Mouse (Mus musculus) layer of hippocampus, adult 11-12 months (tissue): Measurements from ENCODE around the gene Spic.

Experiments
- DNase-seq: peaks from one replicate; pipeline ENCODE4 v3.0.0; 2022; ENCODE audit warnings: low spot score

Spic gene

GRCm38 (mm10) chr10:88645448-88645847 lies 39.4 kb downstream of the Spic start:
- DNase-seq, result no peak

DNA sequence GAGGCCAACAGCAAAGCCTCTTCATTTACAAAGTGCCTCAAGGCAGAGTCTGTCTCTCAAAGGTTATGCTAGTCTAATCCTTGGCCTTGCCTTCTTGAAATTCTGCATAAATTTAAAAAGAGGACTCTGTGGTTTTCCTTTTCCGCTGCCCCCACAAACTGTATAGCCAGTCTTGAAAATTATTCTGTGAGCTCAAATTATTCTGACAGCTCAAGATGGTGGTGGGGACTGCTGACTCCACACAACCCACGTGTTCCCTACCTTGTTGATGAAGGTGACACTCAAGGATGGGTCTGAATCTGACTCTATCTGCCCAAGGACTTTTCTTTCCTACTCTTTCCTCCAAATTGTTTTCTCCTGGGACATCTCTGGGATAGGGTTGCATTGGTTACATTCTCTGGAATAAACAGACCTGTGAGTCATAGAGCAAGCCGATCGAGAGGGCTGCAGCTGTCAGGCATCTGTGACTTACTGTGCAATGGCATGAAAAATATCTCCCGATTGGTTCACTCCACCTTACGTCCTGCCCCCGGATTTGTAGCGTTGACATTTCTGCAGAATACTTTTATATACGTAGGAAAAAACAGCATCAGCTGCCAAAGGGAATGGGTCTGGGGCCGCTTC lies 53.4 kb downstream of the Spic start:
- DNase-seq, result no peak

DNA sequence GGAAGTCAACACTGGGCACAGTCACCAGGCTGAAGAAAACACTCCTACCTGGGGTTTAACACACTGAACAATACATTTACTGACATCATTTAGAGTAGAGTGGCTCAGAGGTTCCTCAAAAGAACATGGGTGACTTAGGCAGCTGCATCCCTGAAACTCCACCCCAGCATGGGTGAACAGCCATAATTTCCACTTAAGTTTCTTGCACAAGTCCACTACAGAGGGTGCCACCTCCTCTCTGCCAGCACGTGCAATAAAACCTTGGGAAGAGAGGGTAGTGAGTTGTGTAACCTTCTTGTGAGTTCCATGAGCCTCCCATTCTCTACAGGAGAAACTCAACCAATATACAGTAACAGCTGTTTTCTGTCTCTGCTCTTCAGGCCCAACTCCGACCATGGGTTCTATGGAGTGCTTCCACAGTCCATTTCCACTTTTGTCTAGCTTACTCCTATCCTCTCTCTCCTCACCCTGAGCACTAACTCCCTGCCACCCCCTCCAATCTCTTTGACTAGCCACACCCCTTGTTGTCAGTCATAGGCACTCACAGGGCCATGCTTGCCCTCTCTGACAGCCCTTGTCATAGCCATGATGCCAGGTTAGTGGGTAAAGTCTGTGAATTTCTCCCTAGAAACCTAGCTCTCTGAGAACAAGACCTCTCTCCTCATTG lies 54.0 kb downstream of the Spic start:
- no peak for DNase-seq

GRCm38 (mm10) chr10:88627052-88627451 lies 57.8 kb downstream of the Spic start:
- no peak for DNase-seq

DNA sequence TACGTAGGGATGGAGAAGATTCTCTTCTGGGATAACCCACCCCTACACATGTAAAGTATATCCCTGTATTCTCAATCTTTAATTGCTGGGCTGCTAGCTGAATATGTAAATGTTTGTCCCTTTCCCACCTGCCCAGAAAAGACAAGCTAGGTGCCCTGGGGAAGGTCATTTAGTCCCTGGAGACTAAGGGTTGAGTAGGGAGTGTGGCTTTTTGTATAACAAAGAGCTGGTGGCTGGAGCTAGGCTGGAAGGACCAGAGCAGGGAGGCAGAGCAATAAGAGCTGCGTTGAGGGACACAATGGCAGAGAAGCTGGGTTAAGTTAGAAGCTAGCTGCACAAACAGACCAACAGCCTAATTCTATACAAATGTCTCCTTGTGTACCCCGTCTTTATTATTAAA lies 58.6 kb downstream of the Spic start:
- no peak for DNase-seq
